Mouse (Mus musculus): Measurements from ENCODE around the gene Ttc7b.

Gene Ttc7b

DNA sequence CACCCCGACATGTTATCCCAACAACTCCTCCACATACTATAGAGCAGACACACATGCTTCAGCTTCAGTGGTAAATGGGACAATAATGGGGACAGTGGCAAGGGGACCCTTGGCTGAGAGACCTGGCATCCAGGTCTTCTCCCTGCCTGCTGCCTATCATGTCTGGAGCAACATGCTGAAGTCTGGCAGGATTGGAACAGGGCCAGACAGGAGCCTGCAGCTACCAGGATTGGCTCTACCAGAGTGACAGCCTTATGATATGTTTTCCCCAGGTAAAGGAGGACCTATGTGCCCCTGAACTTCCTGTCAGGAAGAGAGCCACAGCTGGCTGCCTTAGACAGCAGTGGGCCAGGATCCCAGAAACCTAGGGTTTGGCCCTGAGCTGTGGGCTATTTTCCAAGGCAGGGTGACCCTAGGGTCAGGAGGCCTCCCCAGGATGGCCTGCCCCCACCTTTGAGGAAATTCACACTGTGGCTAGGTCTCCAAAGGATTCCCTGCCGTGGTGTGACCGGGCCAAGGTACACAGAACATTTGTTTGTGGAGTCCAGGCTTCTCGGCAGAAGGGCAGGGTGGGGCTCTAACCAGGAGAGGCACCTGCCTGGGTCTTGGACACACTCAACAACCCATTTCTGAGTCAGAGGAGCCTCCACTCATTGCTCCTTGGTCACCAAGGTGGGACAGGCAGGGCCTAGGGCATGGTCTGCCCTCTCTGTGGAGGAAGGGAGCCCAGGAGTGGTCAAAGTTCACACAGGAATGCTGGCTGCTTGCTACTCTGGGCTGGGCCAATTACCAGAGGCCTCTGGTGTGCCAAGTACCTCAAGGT, 239.4 kb downstream of the Ttc7b start:
- in situ Hi-C loops (cut with MboI, MseI): no loop called here

DNA sequence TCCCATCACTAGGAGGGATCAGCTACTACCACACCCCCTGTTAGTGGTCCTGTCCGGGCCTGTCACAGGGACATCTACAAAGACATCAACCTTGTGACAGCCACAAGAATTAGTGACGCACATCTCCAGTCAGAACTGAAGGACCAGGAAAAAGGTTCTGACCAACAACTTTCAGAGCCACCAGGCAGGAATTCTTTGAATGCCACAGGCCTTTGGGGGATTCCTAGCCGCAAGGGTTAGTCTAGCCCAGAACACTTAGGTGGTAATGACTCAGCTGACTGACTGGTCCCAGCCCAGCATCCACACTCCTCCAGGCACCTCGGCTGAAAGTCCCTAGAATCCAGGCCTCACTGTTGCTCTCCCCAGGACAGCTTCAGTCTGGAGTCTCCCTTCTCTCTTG, 240.7 kb downstream of the Ttc7b start:
- in situ Hi-C loops (cut with MboI, MseI): no loop called here

DNA sequence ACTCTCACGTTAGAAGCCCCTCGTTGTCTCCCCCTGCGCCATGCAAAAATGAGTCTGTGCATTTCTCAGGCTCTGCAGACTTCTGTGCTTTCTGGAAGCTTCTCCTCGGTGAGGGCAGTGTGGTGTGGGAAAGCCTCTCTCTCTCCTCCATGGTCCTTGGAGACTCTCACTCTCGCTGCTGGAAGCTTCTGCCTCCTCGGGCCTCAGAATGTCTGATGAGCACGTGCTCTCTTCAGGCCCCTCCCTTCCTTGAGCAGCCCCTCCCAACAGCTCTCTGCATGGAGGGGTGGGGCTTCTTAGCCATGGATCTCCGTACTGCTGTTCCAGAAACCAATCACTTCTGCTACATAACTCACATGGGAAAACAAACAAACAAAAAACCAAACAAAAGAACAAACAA, 242.3 kb downstream of the Ttc7b start:
- in situ Hi-C loops (cut with MboI, MseI): no loop called here

DNA sequence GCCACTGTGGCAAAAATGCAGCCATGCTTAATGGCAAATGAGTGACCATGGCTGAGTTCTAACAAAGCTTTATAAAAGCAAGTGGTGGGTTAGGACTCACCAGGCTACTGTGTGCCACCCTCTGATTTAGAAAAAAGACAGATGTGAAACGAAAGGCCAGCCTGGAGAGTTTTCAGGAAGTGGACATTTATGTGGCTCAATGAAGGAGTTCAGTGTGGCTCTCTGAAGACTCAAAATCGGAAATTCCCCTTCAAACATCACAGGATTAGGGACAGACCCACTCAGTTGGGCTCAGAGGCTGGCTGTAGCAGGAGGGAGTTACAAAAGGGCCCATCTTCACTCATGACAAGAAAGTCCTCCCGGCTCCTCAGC, 243.1 kb downstream of the Ttc7b start:
- in situ Hi-C loops (cut with MboI, MseI): no loop called here

DNA sequence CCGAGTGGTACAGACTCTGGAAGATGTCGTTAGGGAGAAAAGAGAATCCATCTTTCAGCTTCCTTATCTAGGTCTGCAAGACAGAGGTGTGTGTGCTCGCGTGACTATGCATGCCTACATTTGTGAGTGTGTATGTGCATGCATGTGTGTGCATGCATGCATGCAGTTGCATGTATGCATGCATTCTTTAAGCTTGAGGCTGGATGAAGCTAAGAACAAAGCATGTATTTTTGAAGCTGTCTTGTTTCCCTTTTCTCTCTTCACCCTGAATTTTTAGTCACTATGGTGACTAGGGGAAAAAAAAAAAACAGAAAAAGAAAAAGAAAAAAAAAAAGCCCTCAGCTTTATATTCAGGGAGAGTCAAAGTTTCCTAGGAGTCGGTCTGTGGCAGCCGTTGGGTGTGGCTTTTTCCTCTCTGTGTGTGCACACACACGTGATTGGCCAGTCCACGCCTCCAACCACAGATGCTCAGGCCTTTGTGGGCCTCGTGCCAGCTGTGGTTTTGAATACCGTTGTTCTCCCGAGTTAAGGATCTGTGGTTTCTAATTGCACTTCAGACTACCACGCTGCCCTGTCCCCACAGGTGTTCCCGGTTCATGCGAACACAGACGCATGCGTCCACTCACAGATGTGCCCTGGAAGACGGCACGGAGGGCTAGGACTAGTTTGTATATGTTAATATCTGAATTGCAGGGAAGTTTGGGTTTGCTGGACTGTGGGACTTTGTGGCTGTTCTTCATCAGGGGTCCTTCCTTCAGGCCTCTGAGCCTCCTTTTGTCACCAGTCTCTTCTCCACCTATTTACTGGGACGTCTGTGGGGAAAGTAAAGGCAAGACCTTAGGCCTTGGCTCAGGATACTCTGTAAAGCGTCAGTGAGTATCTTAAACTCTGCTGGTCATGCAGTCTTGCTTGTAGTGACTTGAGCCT, 243.8 kb downstream of the Ttc7b start:
- in situ Hi-C loops (cut with MboI, MseI): no loop called here

DNA sequence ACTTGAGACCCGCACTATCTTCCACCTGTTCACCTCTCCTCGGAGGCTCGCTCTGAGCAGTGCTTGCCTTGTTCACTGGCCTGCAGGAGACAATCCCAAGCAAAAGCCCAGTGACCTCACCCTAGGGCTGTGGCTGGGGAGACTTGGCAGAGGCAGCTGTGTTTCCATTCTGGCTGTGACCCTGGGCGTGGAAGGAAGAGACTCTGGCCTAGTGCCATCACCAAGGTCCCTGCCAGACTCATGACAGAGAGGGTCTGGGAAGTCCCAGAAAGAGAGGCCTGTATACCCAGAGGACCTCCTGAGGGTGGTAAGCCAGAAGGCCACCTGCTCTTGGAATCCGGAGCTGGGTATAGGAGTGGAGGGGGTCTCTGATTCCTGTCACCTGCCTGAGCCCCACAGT, 244.8 kb downstream of the Ttc7b start:
- in situ Hi-C loops (cut with MboI, MseI): no loop called here

DNA sequence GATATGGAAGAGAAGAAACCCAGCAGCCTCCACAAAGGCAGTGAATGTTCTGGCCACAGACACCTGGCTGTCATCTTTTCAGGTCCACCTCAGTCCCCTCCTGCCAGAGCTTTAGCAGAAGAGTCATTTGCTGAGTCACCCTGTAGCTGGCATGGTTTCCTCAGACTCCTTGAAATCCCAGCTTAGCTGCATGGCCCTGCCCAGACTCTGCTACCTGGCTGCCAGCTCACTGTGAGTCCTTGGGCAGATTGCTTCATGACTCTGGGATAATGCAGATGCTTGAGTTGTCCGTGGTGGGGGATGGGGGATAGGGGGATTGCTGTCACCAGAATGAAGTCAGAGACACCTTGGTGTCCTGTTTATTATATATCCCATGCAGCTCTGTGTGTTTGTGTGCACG, 247.6 kb downstream of the Ttc7b start:
- in situ Hi-C loops (cut with MboI, MseI): no loop called here

DNA sequence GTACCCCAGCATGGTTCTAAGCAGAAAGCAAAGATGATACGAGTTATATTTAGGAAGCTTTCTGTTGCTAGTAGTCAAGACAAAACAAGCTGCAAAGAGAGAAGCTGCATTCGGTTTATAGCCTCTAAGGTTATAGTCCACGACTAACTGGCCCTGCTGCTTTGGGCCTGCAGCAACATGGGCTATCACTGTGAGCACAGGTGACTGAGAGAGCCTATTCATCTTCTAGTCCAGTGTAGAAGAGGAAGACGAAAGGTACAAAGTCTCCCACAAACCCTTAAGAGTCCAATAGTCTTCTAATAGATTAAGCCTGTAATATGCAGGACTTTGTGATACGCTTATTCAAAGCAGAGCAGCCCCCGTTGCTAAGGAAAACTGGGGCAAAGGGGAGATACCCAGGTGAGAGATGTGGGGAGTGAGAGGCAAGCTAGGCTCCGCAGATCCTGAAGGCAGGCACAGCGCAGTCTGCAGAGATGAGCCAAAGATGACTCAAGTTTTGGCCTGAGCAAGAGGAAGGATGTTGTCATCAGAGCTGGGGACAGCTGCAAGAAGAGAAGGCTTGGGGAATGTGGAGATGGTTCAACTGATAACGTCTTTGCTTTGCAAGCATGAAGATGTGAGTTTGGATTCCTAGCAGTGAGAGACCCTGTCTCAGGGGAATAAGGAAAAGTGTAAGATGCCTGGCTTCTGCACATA, 250.5 kb downstream of the Ttc7b start:
- in situ Hi-C loops (cut with MboI, MseI): no loop called here

- in situ Hi-C loops (cut with MboI, MseI): no loop called here
Measured at GRCm38 (mm10) chr12:100268011-100268410, 252.6 kb downstream of the Ttc7b start.

DNA sequence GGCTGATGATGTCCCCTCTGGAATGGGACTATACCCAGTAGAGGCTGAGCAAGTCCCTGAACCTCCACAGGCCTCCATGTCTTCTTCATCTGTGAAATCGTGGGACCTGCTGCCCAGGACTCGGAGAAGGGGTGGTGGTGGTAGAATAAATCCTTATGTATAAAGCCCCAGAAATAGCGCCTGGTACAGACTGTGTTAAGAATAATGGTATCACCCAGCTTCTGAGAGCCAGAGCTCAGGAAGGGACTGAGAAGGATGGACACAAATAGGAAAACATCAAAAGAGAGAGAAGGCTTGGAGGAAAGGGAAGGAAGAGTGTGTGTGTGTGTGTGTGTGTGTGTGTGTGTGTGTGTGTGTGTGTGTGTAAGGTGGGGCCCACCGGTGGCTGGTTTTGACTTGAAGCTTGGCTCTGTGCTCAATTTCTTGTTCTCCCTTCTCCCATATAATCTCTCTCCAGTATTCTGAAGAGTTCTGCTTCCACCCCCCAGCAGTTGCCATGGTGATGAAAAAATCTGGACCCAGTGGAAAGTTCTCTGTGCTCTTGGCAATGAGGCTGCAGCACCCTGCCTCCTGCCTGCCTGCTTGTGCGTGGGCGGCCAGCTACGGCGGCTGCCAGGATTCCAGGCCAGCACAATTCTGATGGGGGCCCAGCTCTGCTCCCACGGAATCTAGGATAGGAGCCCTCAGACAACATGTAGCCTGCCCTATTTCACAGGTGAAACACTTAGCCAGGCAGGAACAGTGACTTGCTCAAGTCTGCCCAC, 254.9 kb downstream of the Ttc7b start:
- in situ Hi-C loops (cut with MboI, MseI): no loop called here

DNA sequence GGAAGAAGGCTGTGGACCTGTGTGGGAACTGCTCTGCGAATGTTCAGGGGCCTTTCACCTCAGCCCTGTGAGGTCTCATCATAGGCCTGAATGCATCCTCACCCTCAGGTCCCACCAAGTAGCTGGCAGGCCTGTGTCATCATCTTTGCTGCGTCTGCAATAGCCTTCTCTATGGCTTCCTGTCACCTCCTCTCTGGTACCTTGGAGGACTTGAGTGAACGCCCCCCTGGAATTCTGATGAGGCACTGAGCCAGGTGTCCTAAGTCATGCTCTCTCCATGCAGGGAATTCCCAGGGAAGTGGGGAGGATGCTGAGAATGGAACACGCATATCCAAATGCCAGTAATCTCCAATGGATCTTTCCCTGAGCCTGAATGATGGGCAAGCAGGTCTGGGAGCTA, 255.7 kb downstream of the Ttc7b start:
- in situ Hi-C loops (cut with MboI, MseI): no loop called here

DNA sequence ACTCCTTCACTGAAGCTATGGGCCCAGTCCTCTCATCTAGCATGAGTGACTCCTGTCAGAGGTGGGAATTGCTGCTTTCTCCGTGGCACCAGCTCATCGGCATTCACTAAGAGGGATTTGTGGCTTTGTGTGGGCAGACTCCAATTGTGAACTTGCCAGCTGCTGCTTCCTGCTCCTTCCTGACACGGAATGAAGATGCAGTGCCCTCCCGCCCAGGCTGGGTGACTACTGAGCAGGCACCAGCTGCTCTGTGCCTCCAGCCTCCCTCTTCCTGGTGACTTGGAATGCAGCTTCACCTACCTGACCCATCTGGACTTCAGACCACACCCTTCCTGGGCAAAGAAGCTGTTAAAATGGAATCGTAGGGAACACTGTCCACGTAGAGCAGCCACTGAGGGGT, 257.8 kb downstream of the Ttc7b start:
- in situ Hi-C loops (cut with MboI, MseI): no loop called here

- in situ Hi-C loops (cut with MboI, MseI): no loop called here
Measured at GRCm38 (mm10) chr12:100261761-100262160, 258.9 kb downstream of the Ttc7b start.

DNA sequence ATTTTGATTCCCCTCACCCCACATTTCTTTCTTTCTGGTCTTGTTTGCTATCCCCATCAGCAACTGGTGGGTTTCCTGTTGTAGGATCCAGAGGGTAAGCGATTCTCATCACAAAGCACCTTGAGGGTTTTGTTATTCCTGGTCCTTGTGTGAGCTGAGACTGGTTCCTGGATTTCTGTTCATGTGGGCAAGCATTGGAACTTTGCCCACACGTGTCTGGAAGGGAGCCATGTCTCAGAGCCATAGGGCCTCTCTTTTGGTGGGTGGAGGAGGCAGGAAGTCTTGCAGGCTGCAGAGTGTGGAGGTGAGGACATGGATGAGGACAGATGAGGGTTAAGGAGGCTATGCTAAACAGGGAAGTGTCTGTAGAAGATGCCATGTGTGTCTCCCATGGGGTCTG, 260.5 kb downstream of the Ttc7b start:
- in situ Hi-C loops (cut with MboI, MseI): no loop called here

GRCm38 (mm10) chr12:100257779-100258178, 262.8 kb downstream of the Ttc7b start:
- in situ Hi-C loops (cut with MboI, MseI): no loop called here

GRCm38 (mm10) chr12:100255441-100255949, 265.1 kb downstream of the Ttc7b start:
- in situ Hi-C loops (cut with MboI, MseI): no loop called here

DNA sequence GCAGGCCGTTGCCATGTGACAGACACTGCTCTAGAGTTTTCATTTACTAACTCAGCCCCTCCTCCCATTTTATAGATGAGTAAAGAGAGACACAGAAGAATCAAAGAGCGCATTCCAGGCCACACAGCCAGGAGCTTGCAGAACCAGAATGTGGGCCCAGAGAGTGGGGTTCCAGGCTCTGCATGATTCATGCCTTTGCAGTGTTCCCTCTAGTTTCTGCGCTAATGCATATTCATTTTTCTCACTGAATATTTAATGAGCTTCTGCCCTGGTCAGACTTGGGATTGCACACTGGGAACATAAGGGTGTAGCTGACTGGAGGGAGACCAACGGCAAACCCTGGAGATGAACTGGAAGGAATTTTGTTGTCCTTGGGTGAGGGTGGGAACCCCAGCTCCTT, 266.2 kb downstream of the Ttc7b start:
- in situ Hi-C loops (cut with MboI, MseI): no loop called here

Data from T-helper 1 cell (primary cell).